14 mouse cellular contexts compared by ENCODE assay signal in the genomic region with DNA sequence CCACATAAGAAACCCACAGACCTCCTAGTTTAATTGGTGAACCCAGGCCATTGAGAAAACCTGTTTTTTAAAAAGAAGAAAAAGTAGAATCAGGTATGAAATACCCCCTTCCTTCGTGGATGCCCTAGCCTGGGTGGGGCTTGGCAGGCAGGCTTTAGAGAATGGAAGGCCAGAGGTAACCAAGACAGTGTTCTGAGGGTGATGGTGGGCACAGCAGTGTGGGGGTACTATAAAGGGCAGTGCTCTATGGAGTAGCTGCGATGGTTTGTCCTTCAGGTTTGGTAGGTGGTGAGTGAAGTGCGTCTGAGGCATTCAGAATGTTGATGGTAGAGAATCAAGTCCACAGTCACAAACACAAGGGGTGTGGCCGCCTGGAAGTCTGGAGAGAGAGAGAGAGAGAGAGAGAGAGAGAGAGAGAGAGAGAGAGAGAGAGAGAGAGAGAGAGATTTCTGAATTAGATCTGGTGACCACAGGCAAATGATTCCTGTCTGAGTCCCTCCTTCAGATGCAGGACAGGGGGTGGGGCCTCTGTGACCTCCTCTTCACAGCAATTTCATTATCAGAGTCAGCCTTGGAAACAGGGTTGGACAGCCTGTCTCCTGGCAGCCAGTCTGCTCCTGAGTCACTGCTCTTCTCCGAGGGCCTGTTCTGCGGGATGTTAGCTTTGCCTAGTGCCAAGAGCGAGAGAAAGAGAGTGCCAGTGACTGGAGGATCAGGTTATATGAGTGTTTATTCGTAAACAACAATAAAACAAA. TPM values are rescaled to one million over a fixed set of nuclear protein-coding genes. Genes with fewer than 3 reads are reported as not detected.
DNase-seq lines count a peak whose midpoint lies in the region; ATAC-seq lines count a peak whose summit lies in the region.
"Had no signal": no experiment of that assay in that cellular context is flagged by ENCODE, and none has a peak within 500 bp of the region (broad histone marks: within the 10 kb centered on the region; RNA-seq: fewer than 3 reads in every experiment).

No protein-coding gene starts in this region.

- no peak overlapping the region for H3K4me3 ChIP-seq in midbrain, embryonic 15.5 days
- no peak overlapping the region for H3K4me3 ChIP-seq in midbrain, embryonic 16.5 days (ENCODE audit: low read depth, low read length)
- H3K4me3 ChIP-seq in heart, embryonic 12.5 days, result no peak overlapping the region
- no peak overlapping the region for H3K4me3 ChIP-seq in forebrain, embryonic 14.5 days (ENCODE audit: low read depth, low read length)
- H3K4me3 ChIP-seq: embryonic facial prominence, embryonic 12.5 days; hindbrain, embryonic 15.5 days had no signal

- no peak overlapping the region for H3K4me2 ChIP-seq in midbrain, embryonic 15.5 days
- H3K4me2 ChIP-seq in midbrain, embryonic 16.5 days (ENCODE audit: low read length), result no peak overlapping the region
- H3K4me2 ChIP-seq in heart, embryonic 12.5 days, result no peak overlapping the region
- H3K4me2 ChIP-seq in forebrain, embryonic 14.5 days (ENCODE audit: low read length), result no peak overlapping the region
- H3K4me2 ChIP-seq: embryonic facial prominence, embryonic 12.5 days; hindbrain, embryonic 15.5 days; midbrain, embryonic 11.5 days had no signal

- ATAC-seq in midbrain, embryonic 15.5 days (replicated peaks), result 0 out of 2 replicates have a peak, but pooled peaks have one; percentile 42
- ATAC-seq in midbrain, embryonic 16.5 days, result no peak
- ATAC-seq in heart, embryonic 12.5 days (ENCODE audit: insufficient number of reproducible peaks, low FRiP score), result 0 out of 2 replicates have a peak, but pooled peaks have one; percentile 51
- ATAC-seq in monocyte, adult 5-6 weeks (replicated peaks; ENCODE audit: insufficient number of reproducible peaks, low FRiP score, low TSS enrichment, poor library complexity, severe bottlenecking), result no peak
- ATAC-seq in forebrain, embryonic 14.5 days, result no peak

- WGBS in midbrain, embryonic 15.5 days, result 83% methylated on average over 8 of the region's 8 CpGs
- WGBS in midbrain, embryonic 16.5 days, result 82% methylated on average over 8 of the region's 8 CpGs
- WGBS in heart, embryonic 12.5 days, result 40% methylated on average over 8 of the region's 8 CpGs
- 86% methylated on average over 8 of the region's 8 CpGs for WGBS in forebrain, embryonic 14.5 days

- no peak overlapping the region for H3K9ac ChIP-seq in midbrain, embryonic 15.5 days
- H3K9ac ChIP-seq in midbrain, embryonic 16.5 days (ENCODE audit: low read depth, low read length), result no peak overlapping the region
- no peak overlapping the region for H3K9ac ChIP-seq in heart, embryonic 12.5 days
- H3K9ac ChIP-seq in forebrain, embryonic 14.5 days (ENCODE audit: low read length), result no peak overlapping the region
- H3K9ac ChIP-seq: embryonic facial prominence, embryonic 12.5 days; hindbrain, embryonic 15.5 days had no signal

- no peaks in the 10 kb centered on the region for H3K27me3 ChIP-seq in midbrain, embryonic 15.5 days (replicated peaks)
- no peaks in the 10 kb centered on the region for H3K27me3 ChIP-seq in midbrain, embryonic 16.5 days (ENCODE audit: control insufficient read depth, insufficient read depth, low read depth, low read length)
- H3K27me3 ChIP-seq in heart, embryonic 12.5 days (replicated peaks), result no peaks in the 10 kb centered on the region
- H3K27me3 ChIP-seq in forebrain, embryonic 14.5 days (replicated peaks; ENCODE audit: control insufficient read depth, insufficient read depth, low read length), result no peaks in the 10 kb centered on the region
- H3K27me3 ChIP-seq: embryonic facial prominence, embryonic 12.5 days; hindbrain, embryonic 15.5 days had no signal

- H3K4me1 ChIP-seq in midbrain, embryonic 15.5 days, result no peaks in the 10 kb centered on the region
- no peaks in the 10 kb centered on the region for H3K4me1 ChIP-seq in midbrain, embryonic 16.5 days (ENCODE audit: control insufficient read depth, insufficient read depth, low read length)
- H3K4me1 ChIP-seq in heart, embryonic 12.5 days (replicated peaks), result peaks cover 13% of the 10 kb centered on the region
- no peaks in the 10 kb centered on the region for H3K4me1 ChIP-seq in forebrain, embryonic 14.5 days (ENCODE audit: control insufficient read depth, insufficient read depth, low read length)
- H3K4me1 ChIP-seq: embryonic facial prominence, embryonic 12.5 days; hindbrain, embryonic 15.5 days had no signal

- H3K9me3 ChIP-seq in midbrain, embryonic 15.5 days, result no peaks in the 10 kb centered on the region
- H3K9me3 ChIP-seq in midbrain, embryonic 16.5 days (replicated peaks; ENCODE audit: control insufficient read depth, low read length, poor library complexity, severe bottlenecking), result no peaks in the 10 kb centered on the region
- no peaks in the 10 kb centered on the region; the same call in 1 of the 2 replicates for H3K9me3 ChIP-seq in heart, embryonic 12.5 days (replicated peaks)
- no peaks in the 10 kb centered on the region for H3K9me3 ChIP-seq in forebrain, embryonic 14.5 days (replicated peaks; ENCODE audit: control insufficient read depth, low read length)
- H3K9me3 ChIP-seq: embryonic facial prominence, embryonic 12.5 days; hindbrain, embryonic 15.5 days had no signal

- peak; percentile 72 for DNase-seq in adrenal gland, postnatal 25 days
- DNase-seq in ovary, postnatal 36 days (ENCODE audit: low spot score), result peak; percentile 53
- no peak for DNase-seq in forebrain, embryonic 14.5 days (ENCODE audit: low spot score)
- DNase-seq: thymus, postnatal 4 days had no signal

- H3K36me3 ChIP-seq in midbrain, embryonic 15.5 days (replicated peaks), result no peaks in the 10 kb centered on the region
- no peaks in the 10 kb centered on the region for H3K36me3 ChIP-seq in midbrain, embryonic 16.5 days (ENCODE audit: control insufficient read depth, insufficient read depth, low read length)
- H3K36me3 ChIP-seq in heart, embryonic 12.5 days, result no peaks in the 10 kb centered on the region
- no peaks in the 10 kb centered on the region for H3K36me3 ChIP-seq in forebrain, embryonic 14.5 days (ENCODE audit: control insufficient read depth, insufficient read depth, low read length)
- H3K36me3 ChIP-seq: embryonic facial prominence, embryonic 12.5 days; hindbrain, embryonic 15.5 days had no signal

- no peak overlapping the region for H3K27ac ChIP-seq in midbrain, embryonic 15.5 days
- no peak overlapping the region for H3K27ac ChIP-seq in midbrain, embryonic 16.5 days (ENCODE audit: low read length)
- H3K27ac ChIP-seq in heart, embryonic 12.5 days (ENCODE audit: poor library complexity, severe bottlenecking), result peak overlapping the region; percentile 47
- no peak overlapping the region for H3K27ac ChIP-seq in forebrain, embryonic 14.5 days (ENCODE audit: low read depth, low read length)
- H3K27ac ChIP-seq: embryonic facial prominence, embryonic 12.5 days; hindbrain, embryonic 15.5 days had no signal

RNA-seq across cellular contexts. Expression of a gene that starts 44.0 kb away (rescaled TPM):
- polyA plus RNA-seq in midbrain, embryonic 15.5 days (2015; fragmentation: Nextera tagmentation; extraction: Ambion mirVana), result 0.15 and 0.23 TPM in 2 replicates
- 0.14 and 0.22 TPM in 2 replicates for polyA plus RNA-seq in midbrain, embryonic 16.5 days (2015; fragmentation: Nextera tagmentation; extraction: Ambion mirVana)
- total RNA-seq in adrenal gland, postnatal 25 days (2021), result not detected in 2 replicates
- polyA plus RNA-seq in heart, embryonic 12.5 days (2016; fragmentation: Nextera tagmentation; extraction: Ambion mirVana), result 0.12 and 0.17 TPM in 2 replicates
- total RNA-seq in monocyte, adult 5-6 weeks (2017), result not detected in 3 replicates
- polyA plus RNA-seq in forebrain, embryonic 14.5 days (2014; fragmentation: Nextera tagmentation; extraction: Ambion mirVana), result not detected in 2 replicates
- total RNA-seq: left cerebral cortex, postnatal 25 days; neutrophil, adult 5-6 weeks had no signal
- polyA plus RNA-seq: embryonic facial prominence, embryonic 12.5 days; liver, embryonic 16.5 days; midbrain, embryonic 11.5 days had no signal

Comparison
In these comparisons a context has a peak if more than half of its experiments do, and no peak if none do; other contexts are left out.
1. ATAC-seq: peak in midbrain, embryonic 15.5 days (single experiment) and heart, embryonic 12.5 days (single experiment); none in midbrain, embryonic 16.5 days (single experiment), monocyte, adult 5-6 weeks (single experiment) and forebrain, embryonic 14.5 days (single experiment).